Mouse (Mus musculus) mesoderm, embryonic 11.5 days (tissue): Measurements from ENCODE around the gene Bola1.
A peak's percentile ranks its signal among the peaks of the same experiment; 100 is the strongest.

Source experiments
- DNase-seq: peaks from one replicate; pipeline ENCODE4 v3.0.0-alpha.2; 2012; ENCODE audit warnings: low read depth, low spot score

Gene Bola1

GRCm38 (mm10) chr3:96155501-96155900, 64.0 kb downstream of the Bola1 start:
- DNase-seq = no peak

GRCm38 (mm10) chr3:96152611-96153010, 66.9 kb downstream of the Bola1 start:
- DNase-seq = no peak

GRCm38 (mm10) chr3:96151836-96152235, 67.7 kb downstream of the Bola1 start:
- DNase-seq = no peak

- peak; percentile 68 for DNase-seq
These were observed 71.6 kb downstream of the Bola1 start for GRCm38 (mm10) chr3:96147950-96148349.
